Mouse (Mus musculus) lung, postnatal 0 days (tissue): Measurements from ENCODE around the gene Ly6g6d. TPM values are rescaled to one million over a fixed set of nuclear protein-coding genes. Genes with fewer than 3 reads are reported as not detected.

Source experiments
- ATAC-seq: fragments of 200-750 bp; cut with Nextera tagmentation; 2 replicates; pipeline ENCODE4 v1.8.0; 2017; ENCODE audit warnings: moderate library complexity
- DNase-seq: peaks from one replicate; pipeline ENCODE4 v3.0.0-alpha.2; 2016; ENCODE audit warnings: low spot score
- H3K27ac ChIP-seq: fragments of 300-500 bp; sonication (generic); 2 replicates; pipeline ENCODE4 v1.5.1; 2014; ENCODE audit warnings: antibody characterized with exemption, mild to moderate bottlenecking, low read length, mixed read lengths
- H3K27me3 ChIP-seq: fragments of 300-500 bp; sonication (generic); replicated peaks from 2 replicates; pipeline ENCODE4 v1.6.1; 2014; ENCODE audit warnings: low read length, mixed read lengths; ENCODE audit not compliant: insufficient read depth
- H3K36me3 ChIP-seq: fragments of 300-500 bp; sonication (generic); 2 replicates; pipeline ENCODE4 v1.6.1; 2014; ENCODE audit warnings: low read length, mixed read lengths; ENCODE audit not compliant: insufficient read depth
- H3K4me1 ChIP-seq: fragments of 300-500 bp; sonication (generic); 2 replicates; pipeline ENCODE4 v1.6.1; 2014; ENCODE audit warnings: antibody characterized with exemption, low read depth, low read length, mixed read lengths; ENCODE audit not compliant: insufficient read depth
- H3K4me2 ChIP-seq: fragments of 300-500 bp; sonication (generic); replicated peaks from 2 replicates; pipeline ENCODE4 v1.6.1; 2014; ENCODE audit warnings: low read depth, mild to moderate bottlenecking, low read length, moderate library complexity, mixed read lengths
- H3K4me3 ChIP-seq: fragments of 300-500 bp; sonication (generic); 2 replicates; pipeline ENCODE4 v1.5.1; 2014; ENCODE audit warnings: low read depth, low read length
- H3K9ac ChIP-seq: fragments of 300-500 bp; sonication (generic); replicated peaks from 2 replicates; pipeline ENCODE4 v1.6.1; 2014; ENCODE audit warnings: low read depth, mild to moderate bottlenecking
- H3K9me3 ChIP-seq: fragments of 300-500 bp; sonication (generic); 2 replicates; pipeline ENCODE4 v1.6.1; 2016; ENCODE audit warnings: low read length, mixed read lengths
- CTCF ChIP-seq: IDR thresholded peaks from 2 replicates; pipeline ENCODE4 v1.5.1; 2016; ENCODE audit warnings: antibody characterized with exemption, mild to moderate bottlenecking
- EP300 ChIP-seq: IDR thresholded peaks from 2 replicates; pipeline ENCODE4 v1.6.1; 2016; ENCODE audit warnings: antibody characterized with exemption, mild to moderate bottlenecking, control low read depth
- WGBS: fragments of 180-500 bp; shearing (Covaris S2); extraction: QIAGEN DNeasy Blood & Tissue Kit; methylation state at CpG from one replicate; pipeline ENCODE4 v1.1.7; 2014; 5-methylcytosine and 5-hydroxymethylcytosine counted together
- polyA plus RNA-seq: library from polyadenylated mRNA; unstranded; fragments of >200 nt; fragmentation: Nextera tagmentation; extraction: Ambion mirVana; gene quantifications from 2 replicates; pipeline ENCODE4 v1.2.1, GENCODE M21; 2015

Ly6g6d gene
- polyA plus RNA-seq, 1 experiment from 2014 or later = 14.7 TPM

DNA sequence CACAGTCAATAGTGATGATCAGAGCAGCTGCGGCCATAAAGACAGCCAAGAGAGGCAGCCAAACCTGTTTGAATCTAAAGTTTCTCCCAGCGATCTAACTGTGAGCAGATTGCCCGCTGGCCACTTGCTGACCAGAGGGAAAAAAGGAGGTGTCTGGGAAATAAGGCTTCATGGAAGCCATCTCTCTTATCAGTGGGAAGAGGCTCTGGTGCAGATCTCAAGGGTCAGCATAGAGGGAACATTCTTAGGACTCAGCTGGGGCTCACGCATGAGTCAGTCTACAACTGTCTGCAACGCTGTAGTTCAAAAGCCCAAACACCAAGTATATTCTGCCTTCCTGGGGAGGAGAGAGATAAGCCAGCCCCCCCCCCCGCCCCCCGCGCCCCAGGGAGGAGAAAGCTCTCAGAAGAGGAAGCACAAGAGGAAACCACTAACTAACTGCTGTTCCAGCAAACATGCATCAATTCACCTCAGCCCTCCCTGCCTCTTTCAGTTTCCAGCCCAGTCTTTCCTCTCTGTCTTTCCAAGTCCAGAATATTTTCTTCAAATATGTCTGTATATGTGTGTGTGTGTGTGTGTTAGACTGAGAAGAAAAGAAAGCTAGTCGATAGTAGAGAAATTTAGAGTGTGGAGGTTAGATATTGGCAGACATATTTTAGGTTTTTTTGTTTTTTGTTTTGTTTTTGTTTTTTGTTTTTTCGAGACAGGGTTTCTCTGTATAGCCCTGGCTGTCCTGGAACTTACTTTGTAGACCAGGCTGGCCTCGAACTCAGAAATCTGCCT is 29.5 kb downstream of the Ly6g6d start:
- H3K27ac ChIP-seq = peak overlapping the region; percentile 96
- DNase-seq (peak; percentile 67), ATAC-seq (no peak)
- no peak overlapping the region for H3K4me3 ChIP-seq
- WGBS = 22% methylated on average over 11 of the region's 11 CpGs
- no peak for TF ChIP-seq EP300
- no peak for TF ChIP-seq CTCF
- no peak overlapping the region for H3K9ac ChIP-seq
- H3K4me1 ChIP-seq = peaks cover 20% of the 10 kb centered on the region; the same call in 1 of the 2 replicates
- no peaks in the 10 kb centered on the region for H3K9me3 ChIP-seq
- H3K27me3 ChIP-seq = no peaks in the 10 kb centered on the region
- peaks cover 8% of the 10 kb centered on the region; the same call in 1 of the 2 replicates for H3K36me3 ChIP-seq
- H3K4me2 ChIP-seq = peak overlapping the region; percentile 99

DNA sequence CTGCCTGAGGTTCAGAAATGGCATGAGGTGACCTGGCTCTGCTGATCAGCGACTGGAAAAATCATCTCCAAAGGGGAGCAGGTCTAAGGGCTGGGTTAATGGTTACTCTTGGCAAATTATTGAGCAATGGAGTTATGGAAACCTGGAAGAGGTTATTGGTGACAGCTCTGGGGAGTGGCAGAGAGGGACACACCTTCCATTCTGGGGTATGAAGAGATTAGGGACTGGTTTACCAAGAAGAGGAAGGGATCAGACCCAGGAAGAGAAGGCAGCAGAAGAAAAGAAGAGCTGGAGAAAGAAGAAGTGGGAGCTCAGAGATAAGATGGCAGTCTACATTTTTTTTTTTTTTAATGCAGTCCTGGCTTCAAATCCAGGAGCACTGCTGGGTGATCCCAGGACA is 30.2 kb downstream of the Ly6g6d start:
- 38% methylated on average over 1 of the region's 1 CpGs for WGBS
- Histone ChIP-seq H3K27ac (peak overlapping the region; percentile 96), H3K27me3 (no peaks in the 10 kb centered on the region), H3K4me2 (peak overlapping the region; percentile 99), H3K4me1 (peaks cover 20% of the 10 kb centered on the region; the same call in 1 of the 2 replicates), H3K9ac (no peak overlapping the region; the same call in 1 of the 2 replicates), H3K4me3 (no peak overlapping the region), H3K36me3 (peaks cover 1% of the 10 kb centered on the region; the same call in 1 of the 2 replicates), H3K9me3 (no peaks in the 10 kb centered on the region)
- TF ChIP-seq CTCF (no peak), EP300 (no peak)
- DNase-seq (peak; percentile 46), ATAC-seq (no peak)

DNA sequence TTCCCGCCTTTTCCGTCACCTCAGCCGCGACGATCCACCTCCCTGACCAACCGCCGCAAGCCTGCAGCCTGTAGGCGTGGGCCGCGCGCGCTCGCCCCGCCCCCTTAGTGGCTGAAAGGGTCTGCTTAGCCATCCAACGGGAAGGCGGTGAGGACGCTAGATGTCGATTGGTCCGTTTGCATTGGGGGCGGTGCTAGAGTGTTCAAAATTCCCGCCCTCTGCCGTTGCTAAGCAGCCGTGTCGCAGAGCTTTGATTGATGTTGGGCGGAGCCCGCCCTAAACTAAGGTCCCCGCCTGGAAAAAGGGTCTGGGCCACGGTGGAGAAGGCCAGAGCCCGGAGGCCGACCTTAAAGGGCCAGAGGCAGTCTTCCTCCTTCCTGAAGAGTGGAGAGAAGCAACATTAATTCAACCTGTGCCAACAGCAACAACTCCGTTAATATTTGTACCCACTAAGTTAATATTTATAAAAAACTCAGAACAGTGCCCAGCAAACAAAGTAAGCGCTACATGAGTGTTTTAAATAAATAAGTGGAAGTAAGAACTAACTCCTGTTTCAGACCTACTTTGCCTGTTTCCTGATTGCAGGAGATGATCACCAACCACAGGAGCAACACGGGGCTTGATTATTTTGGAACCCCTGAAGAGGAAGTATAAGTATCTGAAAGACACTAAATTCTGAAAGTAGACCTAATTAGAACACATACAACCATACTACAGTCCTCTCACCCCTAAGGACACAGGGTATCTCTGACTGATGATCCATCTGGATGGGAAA is 31.0 kb downstream of the Ly6g6d start, which contains the start of gene Msh5:
Msh5 (minus strand) TSS at position 65 of the 775 bp plus-strand sequence.
- peak within 1 kb of the TSS; percentile 96 for H3K27ac ChIP-seq
- H3K9me3 ChIP-seq = no peaks in the 10 kb centered on the region
- H3K4me2 ChIP-seq = peak within 1 kb of the TSS; percentile 99
- H3K4me1 ChIP-seq = peaks cover 20% of the 10 kb centered on the region; the same call in 1 of the 2 replicates
- peak; percentile 99 for DNase-seq
- 2% methylated on average over 33 of the region's 33 CpGs for whole genome bisulfite sequencing
- H3K4me3 ChIP-seq = peak within 1 kb of the TSS; percentile 53
- ATAC-seq = peak; percentile 94
- TF ChIP-seq CTCF = no peak
- TF ChIP-seq EP300 = 0 out of 2 replicates have a peak, but pooled peaks have one; percentile 10
- peak within 1 kb of the TSS; percentile 76 for H3K9ac ChIP-seq
- H3K27me3 ChIP-seq = no peaks in the 10 kb centered on the region
- H3K36me3 ChIP-seq = no peaks in the 10 kb centered on the region

DNA sequence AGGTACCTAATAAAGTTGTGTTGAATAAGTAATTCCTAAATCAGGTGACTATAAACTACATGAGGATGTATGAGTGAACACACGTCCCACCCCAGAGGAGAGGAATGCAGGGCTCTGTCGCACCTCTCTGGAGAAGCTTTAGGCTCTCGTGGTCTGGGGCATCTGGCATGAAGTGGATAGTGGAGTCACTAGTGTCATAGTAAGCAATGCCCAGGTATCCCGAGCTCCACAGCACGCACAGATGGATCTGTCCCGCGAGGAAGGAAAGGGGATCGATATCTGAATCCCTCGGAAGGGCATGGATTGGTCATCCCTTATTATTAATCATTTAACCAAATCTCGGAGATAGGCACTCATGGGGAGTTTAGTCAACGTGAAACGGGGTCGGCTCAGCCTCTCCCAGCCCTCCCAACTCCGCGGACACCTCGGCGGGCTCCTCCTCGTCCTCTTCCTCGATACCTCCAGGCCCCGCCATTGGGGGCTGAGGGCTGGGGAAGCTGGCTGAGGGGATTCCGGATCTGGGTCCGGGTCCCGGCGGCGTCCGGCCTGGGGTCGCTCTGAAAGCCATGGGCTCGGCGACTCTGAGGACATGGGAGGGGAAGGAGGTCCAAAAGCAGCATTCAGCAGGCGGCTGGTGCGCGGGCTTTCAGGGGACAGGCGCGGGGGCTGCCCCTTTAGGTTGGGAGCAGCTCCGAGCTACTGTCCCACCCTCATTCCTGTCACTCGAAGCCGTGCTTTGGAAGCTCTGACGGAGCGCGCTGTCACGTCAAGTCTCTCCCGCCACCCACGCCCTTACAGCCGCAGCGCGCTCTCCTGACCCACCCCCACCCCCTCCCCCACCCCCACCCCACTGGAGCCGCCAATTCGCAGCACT is 31.8 kb downstream of the Ly6g6d start:
- Histone ChIP-seq H3K9me3 (no peaks in the 10 kb centered on the region), H3K36me3 (no peaks in the 10 kb centered on the region), H3K4me1 (peaks cover 20% of the 10 kb centered on the region; the same call in 1 of the 2 replicates), H3K4me3 (peak overlapping the region; percentile 53), H3K27ac (peak overlapping the region; percentile 91), H3K4me2 (peak overlapping the region; percentile 99), H3K9ac (peak overlapping the region; percentile 76), H3K27me3 (no peaks in the 10 kb centered on the region)
- no peak; the same call in 1 of the 2 replicates for ATAC-seq
- no peak for TF ChIP-seq CTCF
- no peak for TF ChIP-seq EP300
- no peak for DNase-seq
- WGBS = 5% methylated on average over 27 of the region's 48 CpGs

DNA sequence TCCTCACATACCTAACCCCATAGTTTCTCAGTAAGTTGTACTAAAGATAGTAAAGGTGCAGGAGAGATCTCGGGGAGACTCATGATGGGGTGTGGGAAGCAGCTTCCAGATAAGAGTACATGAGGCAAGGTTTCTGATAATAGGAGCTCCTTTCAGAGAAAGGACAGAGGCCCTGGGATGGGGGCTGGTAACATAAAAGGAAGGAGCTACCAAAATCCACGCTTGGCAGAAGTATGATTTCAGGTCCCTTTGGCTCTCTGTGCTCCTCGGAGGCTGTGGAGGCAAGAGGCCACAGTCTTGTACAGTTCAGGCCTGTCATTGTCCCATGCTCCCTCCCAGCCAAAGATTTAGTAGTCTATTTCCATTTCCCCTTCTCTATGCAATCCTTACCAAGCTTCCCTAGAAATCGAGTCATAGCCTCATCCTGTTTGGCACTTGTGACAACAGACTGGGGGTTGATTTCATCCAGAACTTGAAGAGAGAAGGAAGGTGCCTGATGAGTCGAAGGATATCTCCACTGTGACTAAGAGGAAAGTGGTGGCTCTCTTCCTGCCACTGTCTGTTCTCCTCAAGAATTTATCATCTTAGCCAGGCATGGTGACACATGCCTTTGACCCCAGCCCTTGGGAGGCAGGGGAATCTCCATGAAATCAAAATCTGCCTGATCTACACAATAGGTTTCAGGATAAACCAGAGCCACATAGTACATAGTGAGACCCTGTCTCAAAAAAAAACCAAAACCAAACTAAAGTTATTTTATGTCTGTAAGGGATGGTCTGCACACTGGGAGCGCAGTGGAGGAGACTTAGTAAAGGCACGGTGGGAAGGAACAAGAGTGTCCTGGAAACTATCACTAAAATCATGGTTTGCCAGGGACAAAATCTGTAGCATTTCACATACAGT is 32.7 kb downstream of the Ly6g6d start:
- no peak overlapping the region for H3K9ac ChIP-seq
- peak overlapping the region; percentile 99 for H3K4me2 ChIP-seq

More for the DNA sequence above, 32.7 kb downstream of the Ly6g6d start:
- H3K36me3 ChIP-seq = no peaks in the 10 kb centered on the region
- H3K27me3 ChIP-seq = no peaks in the 10 kb centered on the region
- H3K27ac ChIP-seq = peak overlapping the region; percentile 91
- peaks cover 20% of the 10 kb centered on the region; the same call in 1 of the 2 replicates for H3K4me1 ChIP-seq
- H3K4me3 ChIP-seq = no peak overlapping the region; the same call in 1 of the 2 replicates
- H3K9me3 ChIP-seq = no peaks in the 10 kb centered on the region
- ATAC-seq = no peak
- DNase-seq = no peak
- TF ChIP-seq EP300 = no peak; the same call in 1 of the 2 replicates
- no peak for TF ChIP-seq CTCF
- 53% methylated on average over 7 of the region's 7 CpGs for WGBS
